Mouse (Mus musculus): ENCODE data around the gene Col11a2. TPM values are rescaled to one million over a fixed set of nuclear protein-coding genes. Genes with fewer than 3 reads are reported as not detected.

The Col11a2 gene
- polyA plus RNA-seq, 2 experiments = 0.06 to 0.55 TPM

- WGBS (ENCODE audit: insufficient replicate concordance) = 2% methylated on average over 12 of the region's 12 CpGs
- ATAC-seq (ENCODE audit: insufficient read depth) (peak; percentile 67; the same call in 1 of the 2 replicates), DNase-seq (ENCODE audit: low read depth in 3 of 3, low spot score in 3 of 3) (peak; percentile 76 to 79 (median 76))
- Histone ChIP-seq H3K9me3 (ENCODE audit: control insufficient read depth, low read length) (no peaks in the 10 kb centered on the region), H3K36me3 (replicated peaks; ENCODE audit: control insufficient read depth, insufficient read depth, low read depth) (no peaks in the 10 kb centered on the region), H3K27ac (no peak overlapping the region), H3K4me1 (replicated peaks; ENCODE audit: control insufficient read depth in 2 of 2, insufficient read depth in 2 of 2, low read length in 1 of 2) (no peaks in the 10 kb centered on the region), H3K9ac (replicated peaks) (no peak overlapping the region), H3K4me2 (ENCODE audit: low read depth) (peak overlapping the region; percentile 50), H3K4me3 (ENCODE audit: insufficient read depth in 1 of 2, low read depth in 2 of 2, low read length in 2 of 2) (peak overlapping the region; percentile 17 to 38; a peak in 2 of 4 replicates), H3K27me3 (ENCODE audit: control insufficient read depth, insufficient read depth, low read length) (no peaks in the 10 kb centered on the region)
- TF ChIP-seq EP300 (IDR thresholded peaks at IDR 0.05; ENCODE audit: low read depth) (no peak), CTCF (IDR thresholded peaks at IDR 0.05; ENCODE audit: low read depth) (peak; percentile 93)
These were observed 62.4 kb downstream of the Col11a2 start for GRCm38 (mm10) chr17:34101604-34102032.

GRCm38 (mm10) chr17:34102831-34103230 is 63.6 kb downstream of the Col11a2 start:
- no peaks in the 10 kb centered on the region for H3K9me3 ChIP-seq (ENCODE audit: control insufficient read depth, low read length)
- ATAC-seq (ENCODE audit: insufficient read depth) (no peak), DNase-seq (ENCODE audit: low read depth in 3 of 3, low spot score in 3 of 3) (no peak)
- no peak overlapping the region for H3K4me3 ChIP-seq (ENCODE audit: insufficient read depth in 1 of 2, low read depth in 2 of 2, low read length in 2 of 2)
- TF ChIP-seq EP300 (IDR thresholded peaks at IDR 0.05; ENCODE audit: low read depth) = no peak
- no peak for TF ChIP-seq CTCF (IDR thresholded peaks at IDR 0.05; ENCODE audit: low read depth)
- H3K9ac ChIP-seq (replicated peaks) = no peak overlapping the region
- no peak overlapping the region for H3K4me2 ChIP-seq (ENCODE audit: low read depth)
- H3K27ac ChIP-seq = no peak overlapping the region
- H3K4me1 ChIP-seq (replicated peaks; ENCODE audit: control insufficient read depth in 2 of 2, insufficient read depth in 2 of 2, low read length in 1 of 2) = no peaks in the 10 kb centered on the region
- WGBS (ENCODE audit: insufficient replicate concordance) = 58% methylated on average over 6 of the region's 6 CpGs
- no peaks in the 10 kb centered on the region for H3K36me3 ChIP-seq (replicated peaks; ENCODE audit: control insufficient read depth, insufficient read depth, low read depth)
- no peaks in the 10 kb centered on the region for H3K27me3 ChIP-seq (ENCODE audit: control insufficient read depth, insufficient read depth, low read length)

GRCm38 (mm10) chr17:34104804-34105203 is 65.6 kb downstream of the Col11a2 start:
- Histone ChIP-seq H3K4me1 (replicated peaks; ENCODE audit: control insufficient read depth in 2 of 2, insufficient read depth in 2 of 2, low read length in 1 of 2) (no peaks in the 10 kb centered on the region), H3K9me3 (ENCODE audit: control insufficient read depth, low read length) (no peaks in the 10 kb centered on the region), H3K9ac (replicated peaks) (no peak overlapping the region), H3K4me2 (ENCODE audit: low read depth) (no peak overlapping the region), H3K4me3 (ENCODE audit: insufficient read depth in 1 of 2, low read depth in 2 of 2, low read length in 2 of 2) (no peak overlapping the region), H3K27me3 (ENCODE audit: control insufficient read depth, insufficient read depth, low read length) (no peaks in the 10 kb centered on the region), H3K27ac (no peak overlapping the region), H3K36me3 (replicated peaks; ENCODE audit: control insufficient read depth, insufficient read depth, low read depth) (no peaks in the 10 kb centered on the region; the same call in none of the 2 replicates)
- 74% methylated on average over 9 of the region's 9 CpGs for WGBS (ENCODE audit: insufficient replicate concordance)
- no peak for DNase-seq (ENCODE audit: low read depth in 3 of 3, low spot score in 3 of 3)
- TF ChIP-seq CTCF (IDR thresholded peaks at IDR 0.05; ENCODE audit: low read depth) (no peak), EP300 (IDR thresholded peaks at IDR 0.05; ENCODE audit: low read depth) (no peak)
- no peak for ATAC-seq (ENCODE audit: insufficient read depth)

GRCm38 (mm10) chr17:34106555-34106954 is 67.3 kb downstream of the Col11a2 start:
- Histone ChIP-seq H3K9ac (replicated peaks) (no peak overlapping the region), H3K9me3 (ENCODE audit: control insufficient read depth, low read length) (no peaks in the 10 kb centered on the region), H3K4me1 (replicated peaks; ENCODE audit: control insufficient read depth in 2 of 2, insufficient read depth in 2 of 2, low read length in 1 of 2) (no peaks in the 10 kb centered on the region), H3K4me3 (ENCODE audit: insufficient read depth in 1 of 2, low read depth in 2 of 2, low read length in 2 of 2) (no peak overlapping the region), H3K27ac (no peak overlapping the region), H3K4me2 (ENCODE audit: low read depth) (no peak overlapping the region), H3K27me3 (ENCODE audit: control insufficient read depth, insufficient read depth, low read length) (no peaks in the 10 kb centered on the region), H3K36me3 (replicated peaks; ENCODE audit: control insufficient read depth, insufficient read depth, low read depth) (peaks cover 14% of the 10 kb centered on the region)
- DNase-seq (ENCODE audit: low read depth in 3 of 3, low spot score in 3 of 3) = no peak
- no peak for TF ChIP-seq EP300 (IDR thresholded peaks at IDR 0.05; ENCODE audit: low read depth)
- no peak for TF ChIP-seq CTCF (IDR thresholded peaks at IDR 0.05; ENCODE audit: low read depth)
- WGBS (ENCODE audit: insufficient replicate concordance) = 72% methylated on average over 7 of the region's 7 CpGs
- ATAC-seq (ENCODE audit: insufficient read depth) = no peak

- no peaks in the 10 kb centered on the region for H3K4me1 ChIP-seq (replicated peaks; ENCODE audit: control insufficient read depth in 2 of 2, insufficient read depth in 2 of 2, low read length in 1 of 2)
- no peaks in the 10 kb centered on the region for H3K27me3 ChIP-seq (ENCODE audit: control insufficient read depth, insufficient read depth, low read length)
- H3K9ac ChIP-seq (replicated peaks) = no peak overlapping the region
- ATAC-seq (ENCODE audit: insufficient read depth) (peak; percentile 24; the same call in 1 of the 2 replicates), DNase-seq (ENCODE audit: low read depth in 3 of 3, low spot score in 3 of 3) (no peak)
- no peak overlapping the region for H3K27ac ChIP-seq
- no peak for TF ChIP-seq EP300 (IDR thresholded peaks at IDR 0.05; ENCODE audit: low read depth)
- TF ChIP-seq CTCF (IDR thresholded peaks at IDR 0.05; ENCODE audit: low read depth) = no peak
- 71% methylated on average over 7 of the region's 7 CpGs for WGBS (ENCODE audit: insufficient replicate concordance)
- no peak overlapping the region for H3K4me2 ChIP-seq (ENCODE audit: low read depth)
- no peaks in the 10 kb centered on the region for H3K9me3 ChIP-seq (ENCODE audit: control insufficient read depth, low read length)
- H3K4me3 ChIP-seq (ENCODE audit: insufficient read depth in 1 of 2, low read depth in 2 of 2, low read length in 2 of 2) = no peak overlapping the region
- peaks cover 21% of the 10 kb centered on the region for H3K36me3 ChIP-seq (replicated peaks; ENCODE audit: control insufficient read depth, insufficient read depth, low read depth)
These were observed 68.1 kb downstream of the Col11a2 start for GRCm38 (mm10) chr17:34107109-34107867.

Measured in liver, embryonic 14.5 days (tissue).